Mouse (Mus musculus) Patski (cell line): ENCODE data around the gene Elmo1. TPM values are rescaled to one million over a fixed set of nuclear protein-coding genes. Genes with fewer than 3 reads are reported as not detected.

Source experiments
- ATAC-seq: fragments of 100-300 bp; one replicate; pipeline ENCODE4 v1.8.0; 2021
- CTCF ChIA-PET: fragments of 350-600 bp; sonication (Branson Sonifier 250); formaldehyde crosslinking; loops from one replicate; lab custom pipeline; 2022; ENCODE audit warnings: inconsistent platforms; lab: Charles Lee
- POLR2A ChIA-PET: fragments of 350-600 bp; sonication (Branson Sonifier 250); formaldehyde crosslinking; loops from one replicate; lab custom pipeline; 2022; ENCODE audit warnings: antibody characterized with exemption, inconsistent platforms; lab: Charles Lee
- DNase-seq: peaks from one replicate; pipeline ENCODE4 v3.0.0-alpha.2; 2011; ENCODE audit warnings: low read depth, low spot score
- H3K27me3 ChIP-seq: fragments of 371-371 bp; one replicate; pipeline ENCODE4 v1.5.1; 2021
- CTCF ChIP-seq: fragments of 100-300 bp; IDR thresholded peaks from one replicate; pipeline ENCODE4 v1.5.1; 2021
- in situ Hi-C: fragments of 300-500 bp; cut with MboI; formaldehyde crosslinking; loops from 3 replicates; pipeline ENCODE4 v1.11.1; 2018; ENCODE audit warnings: low pct_unique_long_range_greater_than_20kb, mixed read lengths
- polyA plus RNA-seq: library from polyadenylated mRNA; unstranded; gene quantifications from one replicate; pipeline ENCODE4 v1.2.3, GENCODE M21; 2021

Gene Elmo1
- polyA plus RNA-seq, 1 experiment from 2014 or later: 0.08 TPM

GRCm38 (mm10) chr13:20138466-20138865 is 48.1 kb downstream of the Elmo1 start:
- no peaks in the 10 kb centered on the region for H3K27me3 ChIP-seq
- POLR2A ChIA-PET: no interaction called here
- TF ChIP-seq CTCF: no peak
- in situ Hi-C loops: no loop called here
- CTCF ChIA-PET: no interaction called here
- ATAC-seq (no peak), DNase-seq (no peak)

- in situ Hi-C loops: no loop called here
- no peak for DNase-seq
- ChIA-PET POLR2A (no interaction called here), CTCF (no interaction called here)
- no peak for TF ChIP-seq CTCF
- H3K27me3 ChIP-seq: no peaks in the 10 kb centered on the region
- no peak for ATAC-seq
Observed at GRCm38 (mm10) chr13:20139060-20139459, 48.7 kb downstream of the Elmo1 start.

DNA sequence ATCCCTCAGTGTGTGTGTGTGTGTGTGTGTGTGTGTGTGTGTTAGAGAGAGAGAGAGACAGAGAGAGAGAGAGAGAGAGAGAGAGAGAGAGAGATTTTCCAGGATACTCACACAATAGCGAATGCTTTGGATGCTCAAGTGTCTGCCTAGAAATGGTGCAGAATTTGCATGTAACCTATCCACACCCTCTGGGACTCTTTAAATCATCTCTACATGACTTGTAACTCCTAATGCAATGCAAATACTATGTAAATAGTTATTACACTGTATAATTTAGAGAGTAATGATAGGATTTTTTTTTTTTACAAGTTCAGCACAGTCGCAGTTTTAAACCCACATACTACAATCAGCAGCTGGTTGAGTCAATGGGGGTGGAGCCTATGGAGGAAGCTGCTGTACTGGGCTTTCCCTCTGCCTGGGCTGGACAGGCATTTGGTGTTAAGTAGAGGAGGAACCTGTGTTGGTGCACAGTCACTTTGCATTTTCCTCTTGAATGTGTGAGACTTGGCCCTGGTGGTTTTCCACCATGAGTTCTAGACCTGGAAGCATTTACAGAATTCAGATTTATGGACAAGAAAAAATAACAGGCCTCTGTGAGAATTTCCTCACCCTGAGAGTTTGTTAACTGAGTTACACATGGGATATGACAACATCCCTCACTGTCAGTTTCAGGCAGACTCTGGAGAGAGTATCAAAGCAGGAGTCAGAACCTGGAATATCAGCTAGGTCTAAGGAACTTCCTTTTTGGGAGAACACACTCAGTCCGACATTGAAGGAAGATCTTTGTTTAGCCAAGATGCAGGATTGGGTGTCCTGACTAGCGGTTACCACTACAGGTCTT is 49.6 kb downstream of the Elmo1 start:
- ATAC-seq (no peak), DNase-seq (no peak)
- in situ Hi-C loops: no loop called here
- CTCF ChIA-PET: no interaction called here
- no peak for TF ChIP-seq CTCF
- no peaks in the 10 kb centered on the region for H3K27me3 ChIP-seq
- POLR2A ChIA-PET: no interaction called here

- no peak for TF ChIP-seq CTCF
- CTCF ChIA-PET: no interaction called here
- no peak for DNase-seq
- in situ Hi-C loops: no loop called here
- ATAC-seq: no peak
- no peaks in the 10 kb centered on the region for H3K27me3 ChIP-seq
- POLR2A ChIA-PET: no interaction called here
Observed at GRCm38 (mm10) chr13:20142637-20143036, 52.2 kb downstream of the Elmo1 start.

DNA sequence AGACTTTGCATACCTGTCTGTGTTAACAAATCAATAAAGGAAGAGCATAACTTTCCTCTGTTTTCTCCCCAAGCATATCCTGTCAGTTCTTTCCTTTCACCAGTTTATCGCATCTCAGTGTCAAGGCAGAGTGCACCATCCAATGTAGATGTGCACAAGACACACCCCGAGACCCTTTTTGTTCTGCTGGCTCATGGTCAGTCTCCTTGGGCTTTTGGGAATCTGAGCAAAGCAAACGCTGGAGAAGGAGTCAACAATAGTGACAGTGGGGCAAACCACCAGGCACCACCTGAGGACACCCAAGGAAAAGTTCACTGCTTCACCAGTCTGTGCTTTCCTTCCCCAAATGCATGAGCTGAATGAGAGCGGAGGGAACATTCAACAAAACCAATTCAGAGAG is 56.5 kb downstream of the Elmo1 start:
- ATAC-seq: no peak
- POLR2A ChIA-PET: no interaction called here
- no peak for DNase-seq
- H3K27me3 ChIP-seq: no peaks in the 10 kb centered on the region
- CTCF ChIA-PET: no interaction called here
- TF ChIP-seq CTCF: no peak
- in situ Hi-C loops: no loop called here

- DNase-seq (no peak), ATAC-seq (no peak)
- TF ChIP-seq CTCF: no peak
- no peaks in the 10 kb centered on the region for H3K27me3 ChIP-seq
- ChIA-PET CTCF (no interaction called here), POLR2A (no interaction called here)
- in situ Hi-C loops: no loop called here
Observed at GRCm38 (mm10) chr13:20147736-20148135, 57.3 kb downstream of the Elmo1 start.

DNA sequence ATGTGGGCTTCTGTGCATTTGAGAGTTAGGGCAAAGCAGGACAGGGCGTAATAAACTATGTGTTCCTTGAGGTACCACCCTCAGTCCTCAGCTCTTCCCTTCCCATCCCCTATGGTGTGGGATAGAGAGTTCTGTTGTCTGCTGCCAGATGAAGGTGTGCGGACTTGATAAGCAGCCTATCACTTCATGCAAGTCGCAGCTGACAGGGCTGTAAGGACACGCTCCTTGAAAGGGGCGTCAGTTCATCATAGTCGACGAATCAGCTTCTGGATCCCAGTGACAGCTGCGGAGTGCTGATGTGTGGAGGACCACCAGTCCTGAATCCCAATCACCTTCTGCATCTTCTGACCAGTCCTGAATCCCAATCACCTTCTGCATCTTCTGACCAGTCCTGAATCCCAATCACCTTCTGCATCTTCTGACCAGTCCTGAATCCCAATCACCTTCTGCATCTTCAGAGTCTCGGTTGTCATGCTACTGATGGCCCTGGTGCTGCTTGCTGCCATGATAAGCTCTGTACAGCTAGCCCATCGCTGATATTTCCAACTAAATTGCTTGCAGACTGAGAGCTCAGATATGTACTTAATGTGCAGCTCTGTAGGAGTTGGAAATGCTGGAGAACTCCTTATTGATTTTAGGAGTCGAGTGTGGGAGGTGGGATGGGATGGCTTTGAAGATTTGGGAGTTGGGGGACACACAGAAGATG is 59.9 kb downstream of the Elmo1 start:
- ChIA-PET CTCF (no interaction called here), POLR2A (no interaction called here)
- ATAC-seq (no peak), DNase-seq (no peak)
- no peak for TF ChIP-seq CTCF
- in situ Hi-C loops: no loop called here
- H3K27me3 ChIP-seq: no peaks in the 10 kb centered on the region

- DNase-seq (no peak), ATAC-seq (no peak)
- in situ Hi-C loops: no loop called here
- H3K27me3 ChIP-seq: no peaks in the 10 kb centered on the region
- ChIA-PET CTCF (interaction anchor here (0.7 kb wide), 1 partner anchor 229 kb away, joined by 3 read pairs; no protein-coding TSS in a partner anchor), POLR2A (no interaction called here)
- no peak for TF ChIP-seq CTCF
Observed at GRCm38 (mm10) chr13:20151302-20151978, 61.0 kb downstream of the Elmo1 start.

DNA sequence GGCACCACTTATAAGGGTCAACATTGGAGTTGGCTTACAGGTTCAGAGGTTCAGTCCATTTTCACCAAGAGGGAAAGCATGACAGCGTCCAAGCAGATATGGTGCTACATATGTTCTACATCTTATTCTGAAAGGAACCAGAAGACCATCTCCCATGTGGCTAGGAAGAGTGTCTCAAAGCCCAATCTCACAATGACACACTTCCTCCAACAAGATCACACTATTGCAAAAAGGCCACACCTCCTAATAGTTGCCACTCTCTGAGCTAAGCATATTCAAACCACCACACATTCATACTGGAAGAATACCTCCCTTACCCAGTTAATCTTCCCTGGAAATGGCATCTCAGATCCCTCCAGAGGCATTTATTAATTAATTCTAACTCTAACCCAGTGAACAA is 66.7 kb downstream of the Elmo1 start:
- H3K27me3 ChIP-seq: no peaks in the 10 kb centered on the region
- DNase-seq (no peak), ATAC-seq (no peak)
- in situ Hi-C loops: no loop called here
- no peak for TF ChIP-seq CTCF
- CTCF ChIA-PET: no interaction called here
- POLR2A ChIA-PET: no interaction called here

DNA sequence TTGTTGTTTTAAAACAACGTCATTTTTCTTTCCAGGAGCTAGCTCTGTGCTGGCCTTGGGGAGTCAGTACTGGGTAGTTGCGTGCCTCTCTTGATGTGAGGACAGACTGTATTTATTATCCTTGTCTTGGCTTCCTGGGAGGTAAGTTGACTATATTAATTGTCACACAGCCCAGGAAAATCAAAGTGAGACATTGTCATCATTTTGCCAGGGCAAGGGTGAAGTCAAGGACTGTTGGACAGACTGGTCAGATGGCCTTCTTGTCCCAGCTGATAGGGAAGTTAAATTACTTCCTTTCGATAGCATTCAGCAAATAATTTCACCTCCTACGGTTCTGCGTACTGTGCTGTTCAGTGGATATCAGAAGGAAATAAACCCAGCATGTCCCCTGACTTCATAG is 67.1 kb downstream of the Elmo1 start:
- H3K27me3 ChIP-seq: no peaks in the 10 kb centered on the region
- ChIA-PET POLR2A (no interaction called here), CTCF (no interaction called here)
- TF ChIP-seq CTCF: no peak
- in situ Hi-C loops: no loop called here
- ATAC-seq: no peak
- no peak for DNase-seq
